Mouse (Mus musculus) liver, embryonic 16.5 days (tissue): ENCODE measurements around the gene Padi4. TPM values are rescaled to one million over a fixed set of nuclear protein-coding genes. Genes with fewer than 3 reads are reported as not detected.

Source experiments
- ATAC-seq: fragments of 200-750 bp; cut with Nextera tagmentation; 2 replicates; pipeline ENCODE4 v1.8.0; 2017; ENCODE audit warnings: low read depth, mild to moderate bottlenecking, moderate number of reproducible peaks, moderate library complexity
- H3K27ac ChIP-seq: fragments of 300-500 bp; sonication (generic); 2 replicates; pipeline ENCODE4 v1.5.1; 2014; ENCODE audit warnings: mild to moderate bottlenecking, low read length
- H3K27me3 ChIP-seq: fragments of 300-500 bp; sonication (generic); 2 replicates; pipeline ENCODE4 v1.6.1; 2014; ENCODE audit warnings: low read depth, low read length, mixed read lengths; ENCODE audit not compliant: control insufficient read depth, insufficient read depth
- H3K36me3 ChIP-seq: fragments of 300-500 bp; sonication (generic); 2 replicates; pipeline ENCODE4 v1.6.1; 2014; ENCODE audit warnings: mild to moderate bottlenecking; ENCODE audit not compliant: control insufficient read depth, insufficient read depth
- H3K4me1 ChIP-seq: fragments of 300-500 bp; sonication (generic); 2 replicates; pipeline ENCODE4 v1.6.1; 2014; ENCODE audit warnings: low read depth, low read length, mixed read lengths; ENCODE audit not compliant: control insufficient read depth
- H3K4me2 ChIP-seq: fragments of 300-500 bp; sonication (generic); 2 replicates; pipeline ENCODE4 v1.6.1; 2014; ENCODE audit warnings: low read depth, low read length, mixed read lengths
- H3K4me3 ChIP-seq: fragments of 300-500 bp; sonication (generic); 2 replicates; pipeline ENCODE4 v1.5.1; 2014; ENCODE audit warnings: low read depth, mild to moderate bottlenecking, low read length
- H3K9ac ChIP-seq: fragments of 300-500 bp; sonication (generic); 2 replicates; pipeline ENCODE4 v1.6.1; 2014; ENCODE audit warnings: low read depth, low read length
- H3K9me3 ChIP-seq: fragments of 300-500 bp; sonication (generic); replicated peaks from 2 replicates; pipeline ENCODE4 v1.6.1; 2016; ENCODE audit warnings: low read length; ENCODE audit not compliant: control insufficient read depth
- WGBS: fragments of 180-500 bp; shearing (Covaris S2); extraction: QIAGEN DNeasy Blood & Tissue Kit; methylation state at CpG from one replicate; pipeline ENCODE4 v1.1.7; 2014; ENCODE audit not compliant: insufficient replicate concordance; 5-methylcytosine and 5-hydroxymethylcytosine counted together
- polyA plus RNA-seq: library from polyadenylated mRNA; unstranded; fragments of >200 nt; fragmentation: Nextera tagmentation; extraction: Ambion mirVana; gene quantifications from 2 replicates; pipeline ENCODE4 v1.2.1, GENCODE M21; 2015

Padi4 gene
- 3.1 and 4.2 TPM in 2 replicates for polyA plus RNA-seq

GRCm38 (mm10) chr4:140774025-140774800, at the start of gene Padi4:
Padi4 (minus strand) TSS chr4:140774236.
- Histone ChIP-seq H3K9ac (no peak within 1 kb of the TSS), H3K27ac (no peak within 1 kb of the TSS), H3K9me3 (no peaks in the 10 kb centered on the region), H3K4me2 (no peak within 1 kb of the TSS), H3K4me1 (peaks cover 4% of the 10 kb centered on the region), H3K4me3 (no peak within 1 kb of the TSS), H3K27me3 (no peaks in the 10 kb centered on the region), H3K36me3 (no peaks in the 10 kb centered on the region)
- WGBS: 65% methylated on average over 21 of the region's 21 CpGs
- ATAC-seq: no peak

- 46% methylated on average over 5 of the region's 5 CpGs for WGBS
- Histone ChIP-seq H3K27me3 (no peaks in the 10 kb centered on the region), H3K9ac (no peak overlapping the region), H3K4me3 (no peak overlapping the region), H3K36me3 (no peaks in the 10 kb centered on the region), H3K4me1 (no peaks in the 10 kb centered on the region), H3K27ac (no peak overlapping the region), H3K9me3 (no peaks in the 10 kb centered on the region), H3K4me2 (no peak overlapping the region)
- ATAC-seq: peak; percentile 31; the same call in 1 of the 2 replicates
These were observed 48.0 kb upstream of the Padi4 start for GRCm38 (mm10) chr4:140821988-140822387.

GRCm38 (mm10) chr4:140817413-140817812, 43.4 kb upstream of the Padi4 start:
- Histone ChIP-seq H3K4me2 (no peak overlapping the region), H3K4me1 (peaks cover 38% of the 10 kb centered on the region), H3K36me3 (no peaks in the 10 kb centered on the region), H3K4me3 (no peak overlapping the region), H3K9me3 (no peaks in the 10 kb centered on the region), H3K9ac (no peak overlapping the region), H3K27me3 (no peaks in the 10 kb centered on the region), H3K27ac (no peak overlapping the region)
- no peak for ATAC-seq
- WGBS: 84% methylated on average over 8 of the region's 8 CpGs

- no peaks in the 10 kb centered on the region; the same call in 1 of the 2 replicates for H3K27me3 ChIP-seq
- ATAC-seq: peak; percentile 30; the same call in 1 of the 2 replicates
- no peak overlapping the region for H3K4me2 ChIP-seq
- no peak overlapping the region for H3K27ac ChIP-seq
- H3K4me3 ChIP-seq: no peak overlapping the region
- no peak overlapping the region for H3K9ac ChIP-seq
- H3K4me1 ChIP-seq: peaks cover 46% of the 10 kb centered on the region
- H3K9me3 ChIP-seq: no peaks in the 10 kb centered on the region
- 6% methylated on average over 10 of the region's 10 CpGs for WGBS
- no peaks in the 10 kb centered on the region for H3K36me3 ChIP-seq
These were observed 42.2 kb upstream of the Padi4 start for GRCm38 (mm10) chr4:140815996-140816917.

GRCm38 (mm10) chr4:140815496-140815895, 41.5 kb upstream of the Padi4 start:
- no peak overlapping the region for H3K27ac ChIP-seq
- no peak overlapping the region for H3K4me3 ChIP-seq
- H3K36me3 ChIP-seq: no peaks in the 10 kb centered on the region
- WGBS: 18% methylated on average over 5 of the region's 5 CpGs
- H3K27me3 ChIP-seq: no peaks in the 10 kb centered on the region; the same call in 1 of the 2 replicates
- peaks cover 46% of the 10 kb centered on the region for H3K4me1 ChIP-seq
- no peak for ATAC-seq
- no peak overlapping the region for H3K4me2 ChIP-seq
- no peak overlapping the region for H3K9ac ChIP-seq
- no peaks in the 10 kb centered on the region for H3K9me3 ChIP-seq

GRCm38 (mm10) chr4:140814241-140815225, 40.5 kb upstream of the Padi4 start:
- Histone ChIP-seq H3K4me2 (peak overlapping the region; percentile 85), H3K4me3 (peak overlapping the region; percentile 68), H3K27me3 (no peaks in the 10 kb centered on the region; the same call in 1 of the 2 replicates), H3K9ac (peak overlapping the region; percentile 72), H3K27ac (no peak overlapping the region), H3K9me3 (no peaks in the 10 kb centered on the region), H3K4me1 (peaks cover 46% of the 10 kb centered on the region), H3K36me3 (no peaks in the 10 kb centered on the region)
- peak; percentile 59 for ATAC-seq
- WGBS: 20% methylated on average over 36 of the region's 36 CpGs

GRCm38 (mm10) chr4:140813358-140814185, 39.5 kb upstream of the Padi4 start:
- H3K27me3 ChIP-seq: no peaks in the 10 kb centered on the region; the same call in 1 of the 2 replicates
- WGBS: 38% methylated on average over 13 of the region's 13 CpGs
- peak overlapping the region; percentile 72; the same call in 1 of the 2 replicates for H3K9ac ChIP-seq
- H3K4me1 ChIP-seq: peaks cover 49% of the 10 kb centered on the region
- H3K27ac ChIP-seq: no peak overlapping the region
- no peaks in the 10 kb centered on the region for H3K36me3 ChIP-seq
- peak overlapping the region; percentile 85 for H3K4me2 ChIP-seq
- H3K9me3 ChIP-seq: no peaks in the 10 kb centered on the region
- peak overlapping the region; percentile 68 for H3K4me3 ChIP-seq
- no peak for ATAC-seq
